Mouse (Mus musculus) heart, adult 2 months (tissue): ENCODE data around the gene Cyp4x1.

Experiments
- CTCF ChIP-seq: fragments of 200-600 bp; IDR thresholded peaks from 2 replicates; pipeline ENCODE4 v1.8.1; 2022; ENCODE audit warnings: antibody characterized with exemption, mild to moderate bottlenecking, moderate library complexity
- POLR2A ChIP-seq: fragments of 200-500 bp; IDR thresholded peaks from 2 replicates; pipeline ENCODE4 v1.6.1; 2011; ENCODE audit warnings: mild to moderate bottlenecking, low read depth, low read length, control low read depth; ENCODE audit not compliant: insufficient read depth

GRCm38 (mm10) chr4:115103510-115103909 is 30.6 kb downstream of the Cyp4x1 start:
- no peak for TF ChIP-seq CTCF
- TF ChIP-seq POLR2A: no peak
